Mouse (Mus musculus): Measurements from ENCODE around the gene Ptov1.

Ptov1 gene

DNA sequence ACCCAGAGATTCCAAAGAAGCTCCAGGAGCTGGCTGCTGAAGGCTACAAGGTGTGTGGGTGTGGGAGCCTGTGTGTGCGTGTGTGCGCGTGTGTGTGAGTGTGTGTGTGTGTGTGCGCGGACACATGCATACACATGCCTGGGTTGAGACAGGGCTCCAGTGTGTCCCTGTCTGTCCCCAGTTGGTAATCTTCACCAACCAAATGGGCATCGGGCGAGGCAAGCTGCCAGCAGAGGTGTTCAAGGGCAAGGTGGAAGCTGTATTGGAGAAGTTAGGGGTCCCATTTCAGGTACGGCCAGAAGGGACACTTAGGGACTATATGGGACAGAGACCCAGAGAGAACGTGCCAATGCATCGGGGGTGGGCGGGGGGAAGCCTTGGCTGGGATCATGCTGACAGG lies 9.7 kb downstream of the Ptov1 start:
- no peak for DNase-seq (ENCODE audit: low spot score in 2 of 2)

GRCm38 (mm10) chr7:44857905-44858304 lies 11.7 kb downstream of the Ptov1 start:
- no peak for DNase-seq (ENCODE audit: low spot score in 2 of 2)

DNA sequence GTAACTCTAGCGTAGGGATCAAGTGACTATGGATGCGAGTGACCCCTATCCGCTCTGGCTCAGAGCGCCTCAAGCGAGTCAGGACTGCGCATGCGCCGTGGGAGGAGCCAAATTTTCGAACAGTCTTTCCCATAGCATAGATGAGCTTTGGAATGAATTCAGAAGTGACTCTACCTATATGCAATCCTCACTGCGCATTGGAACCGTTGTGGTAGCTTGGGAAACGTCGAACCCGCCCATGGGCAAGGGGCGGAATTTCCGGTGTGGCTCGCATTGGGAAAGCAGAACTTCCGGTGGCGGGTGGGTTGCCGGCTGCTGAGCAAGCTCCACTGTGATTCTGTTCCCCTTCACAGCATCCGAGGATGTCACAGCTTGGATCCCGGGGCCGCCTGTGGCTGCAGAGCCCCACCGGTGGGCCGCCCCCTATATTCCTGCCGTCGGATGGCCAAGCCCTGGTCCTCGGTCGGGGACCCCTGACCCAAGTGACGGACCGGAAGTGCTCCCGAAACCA lies 12.5 kb downstream of the Ptov1 start, which contains the start of gene Pnkp:
Gene Pnkp, plus strand, starts transcription at position 98 of the 511 bp plus-strand sequence.
- peak; percentile 74 to 77 for DNase-seq (ENCODE audit: low spot score in 2 of 2)

- no peak for DNase-seq (ENCODE audit: low spot score in 2 of 2)
Observed at GRCm38 (mm10) chr7:44856265-44856916, 13.2 kb downstream of the Ptov1 start.

DNA sequence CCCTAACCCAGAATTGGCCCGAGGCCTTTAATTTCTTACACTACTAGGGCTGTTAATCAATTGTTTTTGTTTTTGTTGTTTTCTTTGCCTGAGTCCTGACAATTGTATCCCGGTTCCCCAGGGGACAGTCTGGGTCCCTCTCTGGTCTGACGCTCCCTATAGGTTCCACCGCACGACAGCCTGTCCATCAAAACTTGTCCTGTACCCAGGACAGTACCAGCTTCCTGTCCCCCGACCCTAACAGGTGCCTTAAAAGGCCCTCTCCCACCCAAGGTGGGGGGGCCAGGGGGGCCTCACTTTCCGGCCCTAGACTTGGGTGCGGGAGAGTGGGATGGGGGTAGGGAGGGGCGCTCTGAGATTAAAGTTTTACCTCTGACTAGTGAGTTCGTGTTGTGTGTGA lies 14.6 kb downstream of the Ptov1 start:
- no peak for DNase-seq (ENCODE audit: low spot score in 2 of 2)

- DNase-seq (ENCODE audit: low spot score in 2 of 2): peak; percentile 84
Observed at GRCm38 (mm10) chr7:44854356-44855031, 15.1 kb downstream of the Ptov1 start.

DNA sequence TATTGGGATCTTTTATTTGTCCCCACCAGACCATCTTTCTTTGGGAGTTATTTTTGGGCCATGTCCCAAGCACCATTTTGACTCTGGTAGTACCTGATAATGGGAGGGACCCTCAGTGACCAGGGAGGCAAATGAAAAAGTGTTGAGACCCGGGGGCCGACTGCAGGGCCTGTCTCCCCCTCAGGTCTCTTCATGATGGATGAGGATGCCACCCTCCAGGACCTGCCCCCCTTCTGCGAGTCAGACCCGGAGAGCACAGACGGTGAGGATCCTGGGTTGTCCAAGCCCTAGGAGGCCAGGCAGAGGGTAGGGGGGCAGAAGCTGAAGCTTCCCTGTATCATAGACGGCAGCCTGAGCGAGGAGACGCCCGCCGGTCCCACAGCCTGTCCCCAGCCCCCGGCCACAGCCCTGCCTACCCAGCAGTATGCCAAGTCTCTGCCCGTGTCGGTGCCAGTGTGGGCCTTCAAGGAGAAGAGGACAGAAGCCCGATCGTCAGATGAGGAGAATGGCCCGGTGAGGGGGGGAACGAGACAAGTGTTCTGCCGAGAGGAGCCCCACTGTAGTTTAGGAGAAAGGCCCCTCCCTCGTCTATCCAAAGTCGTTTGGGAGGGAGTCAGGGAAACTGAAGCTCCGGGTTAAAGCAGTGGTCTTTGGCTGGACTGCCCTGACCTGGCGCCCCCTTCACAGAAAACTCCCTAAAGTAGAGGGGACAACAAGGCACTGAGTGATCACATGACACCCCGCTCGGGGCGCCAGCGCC lies 15.8 kb downstream of the Ptov1 start:
- no peak for DNase-seq (ENCODE audit: low spot score in 2 of 2)

- DNase-seq (ENCODE audit: low spot score in 2 of 2): no peak
Observed at GRCm38 (mm10) chr7:44853065-44853464, 16.5 kb downstream of the Ptov1 start.

DNA sequence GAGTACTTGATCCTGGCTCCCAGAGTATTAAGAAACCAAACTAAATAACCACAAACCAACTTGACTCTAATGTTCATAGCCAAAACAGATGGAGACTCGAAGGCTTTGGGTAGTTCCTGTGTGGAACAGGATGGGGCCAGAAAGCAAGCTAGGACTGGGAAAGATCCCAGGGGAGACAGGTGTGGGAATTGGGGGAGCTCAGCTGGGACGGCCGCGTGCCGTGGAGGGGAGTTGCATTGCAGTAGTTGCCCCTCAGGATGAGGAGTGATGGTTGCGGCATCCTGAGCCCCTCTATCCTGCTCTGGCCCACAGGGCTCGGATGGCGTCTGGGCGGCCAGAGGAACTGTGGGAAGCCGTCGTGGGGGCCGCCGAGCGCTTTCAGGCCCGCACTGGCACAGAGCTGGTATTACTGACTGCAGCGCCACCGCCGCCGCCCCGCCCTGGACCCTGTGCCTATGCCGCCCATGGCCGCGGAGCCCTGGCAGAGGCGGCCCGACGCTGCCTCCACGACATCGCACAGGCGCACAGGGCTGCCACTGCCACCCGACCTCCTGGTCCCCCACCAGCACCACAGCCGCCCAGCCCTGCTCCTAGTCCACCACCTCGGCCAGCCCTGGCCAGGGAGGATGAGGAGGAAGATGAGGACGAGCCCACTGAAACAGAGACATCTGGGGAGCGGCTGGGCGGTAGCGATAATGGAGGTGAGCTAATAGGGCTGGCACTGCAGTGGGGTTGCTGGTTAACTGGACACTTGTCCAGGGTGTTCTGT lies 17.1 kb downstream of the Ptov1 start:
- DNase-seq (ENCODE audit: low spot score in 2 of 2): no peak

DNA sequence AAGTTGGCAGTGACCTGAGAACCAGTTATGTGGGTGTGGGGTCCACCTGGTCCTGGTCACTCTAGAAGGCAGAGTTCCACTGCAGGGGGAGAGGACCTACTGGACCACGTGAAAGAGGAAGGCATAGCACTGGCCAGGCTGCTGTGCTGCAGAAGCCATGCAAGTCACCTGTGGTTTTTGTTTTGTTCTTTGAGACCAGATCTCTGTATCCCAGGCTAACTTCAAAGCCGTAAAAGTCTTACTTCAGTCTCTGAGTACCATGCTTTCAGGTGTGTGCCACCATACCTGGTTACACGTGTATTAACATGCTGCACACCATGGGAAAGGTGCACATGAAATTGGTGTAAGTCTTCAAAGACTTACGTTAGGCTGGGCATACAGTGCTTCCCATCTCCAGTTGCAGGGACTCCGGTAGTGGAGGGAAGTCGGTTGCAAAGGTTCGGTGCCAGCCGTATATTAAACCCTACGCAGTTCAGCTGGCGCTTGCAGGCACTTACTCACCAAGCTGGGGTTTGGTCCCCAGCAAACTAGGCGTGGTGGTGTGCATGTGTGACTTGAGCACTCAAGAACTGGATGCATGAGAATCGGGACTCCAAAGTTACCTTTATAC lies 17.9 kb downstream of the Ptov1 start:
- no peak for DNase-seq (ENCODE audit: low spot score in 2 of 2)

DNA sequence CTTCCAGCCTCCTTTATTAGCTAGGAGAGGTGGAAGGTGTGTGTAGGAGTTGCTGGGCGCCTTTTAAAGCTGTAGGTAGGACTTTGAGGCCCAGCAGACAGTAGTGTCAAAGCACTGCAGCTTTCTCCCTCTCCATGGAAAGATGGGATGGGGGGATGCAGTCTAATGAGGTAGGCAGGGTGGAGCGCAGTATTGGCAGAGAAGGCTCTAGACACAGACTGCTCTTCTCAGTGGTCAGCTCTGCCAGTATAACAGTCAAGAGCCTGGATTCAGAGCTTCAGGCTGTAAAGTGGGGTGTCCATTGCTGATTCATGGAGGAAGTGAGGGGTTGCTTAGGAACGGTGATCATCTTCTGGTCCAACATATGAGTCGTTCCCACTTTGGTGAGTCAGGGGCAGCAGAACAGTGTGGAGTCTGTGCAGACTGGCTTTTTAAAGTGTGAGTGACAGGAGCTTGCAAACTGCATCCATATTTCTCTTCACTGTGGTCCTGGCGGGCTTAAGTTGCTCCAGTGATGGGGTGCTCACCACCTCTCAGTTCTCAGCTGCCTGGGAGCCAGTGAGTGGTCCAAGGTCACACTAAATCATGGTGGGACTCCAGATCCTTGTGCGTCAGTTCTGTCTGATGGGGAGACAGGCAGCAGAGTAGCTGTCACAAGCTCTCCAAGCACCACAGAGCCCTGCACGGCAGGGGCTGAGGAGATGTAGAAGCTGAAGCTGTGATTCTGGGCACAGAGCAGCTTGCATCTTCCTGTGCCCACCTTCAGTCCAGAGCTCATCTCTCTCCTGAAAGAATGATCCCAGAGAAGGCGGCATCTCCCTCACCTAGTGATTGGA lies 18.6 kb downstream of the Ptov1 start:
- DNase-seq (ENCODE audit: low spot score in 2 of 2): no peak

DNA sequence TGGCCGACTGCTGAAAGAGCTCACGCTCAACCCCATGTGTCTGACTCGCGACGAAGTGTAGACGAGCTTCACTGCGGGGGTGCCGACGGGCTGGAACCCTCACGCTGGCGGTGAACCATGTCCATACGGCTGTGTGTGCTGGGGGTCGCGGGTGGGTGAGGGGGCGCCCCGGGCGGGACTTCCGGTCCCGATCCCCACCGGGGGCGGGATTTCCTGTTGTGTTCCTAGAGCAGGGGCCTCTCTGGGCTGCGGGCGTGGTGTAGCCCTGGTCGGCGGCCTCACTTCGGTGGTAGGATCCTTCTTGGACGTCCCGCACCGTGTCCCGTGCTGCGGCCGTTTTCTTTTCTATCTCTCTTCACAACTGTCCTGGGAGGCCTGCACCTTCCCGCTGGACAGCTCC lies 19.4 kb downstream of the Ptov1 start:
- peak; percentile 65 to 66 for DNase-seq (ENCODE audit: low spot score in 2 of 2)

GRCm38 (mm10) chr7:44849416-44850111 lies 20.0 kb downstream of the Ptov1 start:
- peak; percentile 82 to 88 for DNase-seq (ENCODE audit: low spot score in 2 of 2)

DNA sequence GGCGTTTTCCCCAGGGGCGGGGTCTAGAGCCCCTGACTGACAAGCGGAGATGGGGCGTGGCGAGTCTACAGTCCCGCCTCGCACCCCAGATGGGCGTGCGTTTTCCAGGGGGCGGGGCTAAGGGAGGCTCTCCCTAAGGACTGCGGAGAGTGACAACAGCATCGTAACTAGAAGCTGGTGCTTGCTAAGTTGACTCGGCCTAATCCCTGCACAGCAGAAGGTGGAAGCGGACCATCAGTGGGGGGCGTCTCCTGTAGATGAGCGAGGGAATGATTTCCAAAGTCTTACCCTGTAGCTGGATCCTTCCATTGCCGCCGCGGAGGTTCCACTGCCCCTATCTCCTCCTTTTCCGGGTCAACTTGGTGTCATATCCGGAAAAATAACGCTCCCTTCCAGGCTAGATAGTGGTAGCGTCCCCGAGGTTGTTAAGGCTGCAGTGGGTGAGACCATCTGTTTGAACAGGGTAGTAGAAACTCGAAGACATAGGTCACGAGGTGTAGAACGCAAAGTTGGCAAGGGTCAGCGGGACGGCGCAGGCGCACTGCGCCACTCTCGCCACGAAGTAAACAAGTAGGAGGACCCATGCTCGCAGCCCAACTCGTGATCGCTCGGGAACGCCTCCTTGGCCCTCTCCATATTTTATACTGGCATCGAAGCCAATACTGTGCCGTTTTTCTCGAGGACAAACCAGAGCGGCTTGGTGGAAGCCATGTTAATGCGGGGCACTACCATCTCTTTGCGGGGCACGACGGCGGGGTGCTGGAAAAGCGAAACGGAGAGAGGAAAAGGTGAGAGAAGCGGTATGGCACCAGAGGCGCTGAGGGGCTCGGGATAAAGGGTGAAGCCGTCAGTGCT lies 20.8 kb downstream of the Ptov1 start, which contains the start of the genes Akt1s1 and Tbc1d17:
Gene Akt1s1, plus strand, starts transcription at position 431 of the 855 bp plus-strand sequence.
Gene Tbc1d17, minus strand, starts transcription at position 519 of the 855 bp plus-strand sequence.
- DNase-seq (ENCODE audit: low spot score in 2 of 2): peak; percentile 93 to 100

DNA sequence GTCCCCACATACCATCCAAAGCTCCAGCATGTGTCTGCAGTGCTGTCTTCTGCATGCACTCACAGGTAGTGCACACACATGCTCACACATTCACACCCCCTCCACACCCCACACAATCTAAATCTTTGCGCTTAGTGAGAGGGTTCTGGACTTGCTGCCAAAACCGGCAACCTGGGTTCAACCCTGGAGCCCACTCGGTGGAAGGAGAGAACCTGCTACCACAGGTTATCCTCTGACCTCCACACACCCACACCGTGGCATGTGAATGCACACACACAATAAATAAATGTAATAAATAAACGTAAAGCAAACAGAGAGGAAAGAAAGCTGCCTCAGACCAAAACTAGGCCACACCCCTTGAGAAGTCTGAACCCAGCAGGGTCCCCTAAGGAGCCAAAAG lies 21.8 kb downstream of the Ptov1 start:
- DNase-seq (ENCODE audit: low spot score in 2 of 2): no peak

DNA sequence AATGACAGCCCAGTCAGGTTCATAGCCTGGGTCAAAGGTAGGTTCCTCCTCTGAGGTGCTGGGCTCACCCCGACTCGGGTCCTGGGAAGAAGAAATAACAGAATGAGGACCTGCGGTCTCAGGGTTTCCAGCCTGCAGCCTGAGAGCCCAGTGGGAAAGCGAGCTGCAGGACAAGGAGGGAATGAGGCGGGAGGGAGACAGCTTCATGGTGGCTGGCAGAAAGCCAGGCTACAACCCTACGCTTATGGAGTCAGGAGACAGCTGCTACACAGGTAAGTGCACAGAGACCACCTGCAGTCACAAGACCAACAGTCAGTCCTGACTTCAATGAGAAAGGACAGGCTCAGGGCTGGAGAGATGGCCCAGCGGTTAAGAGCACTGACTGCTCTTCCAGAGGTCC lies 22.8 kb downstream of the Ptov1 start:
- DNase-seq (ENCODE audit: low spot score in 2 of 2): no peak

DNA sequence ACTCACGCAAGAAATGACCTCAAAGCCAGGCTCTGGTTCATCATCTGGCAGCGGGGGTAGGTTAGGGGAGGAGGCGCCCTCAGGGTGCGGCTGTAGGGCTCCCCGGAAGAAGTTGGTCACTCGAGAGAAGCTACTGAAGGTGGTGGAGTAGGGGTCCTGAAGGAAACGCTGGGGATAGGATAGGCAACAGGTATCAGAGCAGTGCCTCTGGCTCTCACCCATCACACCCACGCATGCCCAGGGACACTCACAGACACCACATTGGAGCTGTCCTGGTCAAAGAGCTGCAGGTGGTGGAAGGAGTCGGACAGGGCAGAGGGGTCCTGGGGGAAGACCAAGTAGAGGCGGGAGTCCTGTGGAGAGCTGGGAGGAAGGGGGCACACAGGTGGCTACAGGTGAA lies 24.6 kb downstream of the Ptov1 start:
- no peak for DNase-seq (ENCODE audit: low spot score in 2 of 2)

GRCm38 (mm10) chr7:44841825-44842463 lies 27.6 kb downstream of the Ptov1 start:
- DNase-seq (ENCODE audit: low spot score in 2 of 2): no peak

All from urinary bladder, adult 18-20 months (tissue).